Mouse (Mus musculus) central nervous system, embryonic 18 days (tissue): ENCODE results near the gene Nubp1. TPM values are rescaled to one million over a fixed set of nuclear protein-coding genes. Genes with fewer than 3 reads are reported as not detected.

Experiments used
- polyA plus RNA-seq: library from polyadenylated mRNA; depleted of rRNA; stranded (reverse); fragments of >200 nt; gene quantifications from 2 replicates; pipeline ENCODE4 v1.2.3, GENCODE M21; 2012; rRNA removed

The Nubp1 gene
- 38.0 and 40.0 TPM in 2 replicates for polyA plus RNA-seq

DNA sequence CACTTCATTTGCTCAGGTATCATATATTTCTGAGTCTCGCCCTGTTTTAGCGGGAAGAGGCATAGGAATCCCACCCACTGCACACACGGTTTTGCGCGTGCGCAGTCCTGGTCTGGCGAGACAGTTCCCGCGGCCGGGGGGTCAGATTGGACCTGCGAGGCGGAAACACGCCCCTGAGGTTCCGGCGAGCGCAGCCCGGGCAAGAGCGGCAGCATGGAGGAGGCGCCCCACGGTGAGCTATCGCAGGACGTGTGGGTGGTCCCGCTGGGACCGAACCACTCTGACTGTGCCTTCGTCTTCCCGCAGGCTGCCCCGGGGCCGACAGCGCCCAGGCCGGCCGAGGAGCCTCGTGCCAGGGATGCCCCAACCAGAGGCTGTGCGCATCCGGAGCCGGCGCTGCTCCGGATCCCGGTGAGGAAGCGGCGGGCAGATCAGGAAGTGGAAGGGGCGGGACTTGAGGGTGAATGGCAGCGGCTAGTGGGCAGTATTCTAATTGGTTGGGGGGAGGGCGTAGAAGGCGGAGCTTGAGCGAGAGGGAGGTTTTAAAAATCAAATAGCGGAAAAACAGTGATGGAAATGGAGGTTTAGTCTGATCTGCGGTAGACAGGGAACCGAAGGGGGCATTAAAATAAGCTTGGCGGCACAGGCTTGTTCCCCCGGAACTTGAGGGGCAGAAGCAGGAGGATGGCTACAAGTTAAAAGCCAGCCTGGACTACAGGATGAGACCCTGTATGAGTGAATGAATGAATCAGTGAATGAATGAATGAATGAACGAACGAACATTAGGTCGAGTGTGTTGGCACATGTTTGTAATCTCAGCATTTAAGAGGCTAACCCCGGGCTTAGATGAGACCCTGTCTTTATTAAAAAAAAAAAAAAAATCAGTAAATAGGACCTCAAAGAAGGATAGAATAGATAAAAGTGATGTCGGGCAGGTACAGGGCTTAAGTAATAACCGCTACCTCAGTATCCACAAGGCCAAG is at the start of gene Nubp1:
Nubp1 (plus strand) TSS at position 185 of the 983 bp plus-strand sequence.

DNA sequence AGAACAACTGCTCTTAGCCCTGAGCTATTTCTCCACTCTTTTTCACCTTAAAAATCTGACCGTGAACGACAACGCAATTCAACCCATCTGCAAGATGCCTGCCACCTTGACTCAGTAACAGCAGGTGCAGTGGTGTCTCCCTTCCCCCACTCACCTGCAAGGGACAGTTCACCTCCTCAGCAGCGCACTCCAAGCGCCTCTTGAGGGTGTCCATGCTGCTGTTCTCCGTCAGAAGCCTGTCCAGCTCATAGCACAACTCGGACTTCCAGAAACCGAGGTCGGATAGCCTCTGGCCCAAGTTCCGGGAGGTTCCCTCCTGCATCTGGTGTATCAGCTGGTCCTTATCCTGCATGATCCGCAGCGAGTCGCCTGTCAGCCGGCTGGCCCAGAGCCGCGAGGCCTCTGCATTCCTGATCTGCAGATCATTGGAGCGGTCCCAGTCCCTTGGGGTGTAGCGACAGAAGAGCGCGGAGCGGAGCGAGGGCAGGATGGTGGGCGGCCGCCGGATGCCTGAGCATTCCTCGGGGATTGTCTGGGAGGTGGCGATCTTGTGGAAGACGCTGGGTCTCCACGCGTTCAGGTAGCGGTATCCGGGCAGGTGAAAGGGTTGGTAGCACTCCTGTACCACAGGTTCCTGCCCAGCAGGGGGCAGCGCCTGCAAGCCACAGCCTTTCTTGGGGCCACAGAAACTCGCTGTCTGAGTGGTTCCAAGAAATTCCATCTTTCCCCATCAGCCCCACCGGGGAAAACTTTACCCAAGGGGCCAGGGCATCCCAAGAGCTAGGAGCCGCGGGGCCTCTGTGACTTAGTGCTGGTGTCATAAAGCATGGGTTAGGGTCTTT is 16.8 kb upstream of the Nubp1 start, which contains the start of gene Tekt5:
Tekt5 (minus strand) TSS at position 792 of the 842 bp plus-strand sequence.

DNA sequence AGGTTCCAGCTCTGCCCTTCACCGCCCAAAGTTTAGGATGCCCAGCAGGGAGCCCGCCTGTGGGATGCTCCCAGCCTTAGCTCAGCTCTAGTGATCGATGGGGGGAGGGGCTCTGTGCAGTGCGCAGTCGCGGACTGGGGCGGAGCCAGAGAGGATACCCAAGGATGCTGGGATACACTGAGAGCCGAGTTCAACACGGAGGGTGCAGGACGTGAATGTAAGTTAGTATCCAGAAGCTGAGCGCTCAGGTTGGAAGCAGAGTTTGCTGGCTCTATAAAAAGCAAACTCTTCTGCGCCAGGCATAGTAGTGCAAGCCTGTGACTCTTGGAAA is 35.5 kb downstream of the Nubp1 start, which contains the start of gene Tvp23a:
Tvp23a (minus strand) TSS at position 99 of the 331 bp plus-strand sequence.

Other genes starting within 250 kb of the Nubp1 start
- gene Rpl39l, start 241.7 kb upstream of the Nubp1 start, polyA plus RNA-seq = 0.40 and 0.57 TPM in 2 replicates
- 0.17 and 0.21 TPM in 2 replicates for gene Atf7ip2, start 219.2 kb upstream of the Nubp1 start, polyA plus RNA-seq
- gene Emp2, start 98.0 kb upstream of the Nubp1 start, polyA plus RNA-seq = 16.9 and 19.2 TPM in 2 replicates
- gene Tekt5, start 16.5 kb upstream of the Nubp1 start, polyA plus RNA-seq = 9.8 and 11.5 TPM in 2 replicates
- gene Tvp23a, start 35.4 kb downstream of the Nubp1 start, polyA plus RNA-seq = 49.6 and 51.5 TPM in 2 replicates
- gene Ciita, start 68.1 kb downstream of the Nubp1 start, polyA plus RNA-seq = 0.01 and 0.04 TPM in 2 replicates
- 30.0 and 31.4 TPM in 2 replicates for gene Dexi, start 131.1 kb downstream of the Nubp1 start, polyA plus RNA-seq
- gene Clec16a, start 133.4 kb downstream of the Nubp1 start, polyA plus RNA-seq = 29.6 and 32.2 TPM in 2 replicates